Mouse (Mus musculus) liver, postnatal 0 days (tissue): ENCODE measurements around the gene Ccdc162.

Experiments
- CTCF ChIP-seq: sonication (generic); IDR thresholded peaks from 2 replicates; pipeline ENCODE4 v1.5.1; 2016; ENCODE audit warnings: antibody characterized with exemption, low read depth
- EP300 ChIP-seq: IDR thresholded peaks from 2 replicates; pipeline ENCODE4 v1.6.1; 2016; ENCODE audit warnings: antibody characterized with exemption, low read depth, mild to moderate bottlenecking

- TF ChIP-seq CTCF, result no peak
- no peak for TF ChIP-seq EP300
These were observed 186.5 kb downstream of the Ccdc162 start for GRCm38 (mm10) chr10:41529972-41530371.
